Mouse (Mus musculus): ENCODE results near the gene Kcp.

The Kcp gene

GRCm38 (mm10) chr6:29497791-29498190 lies 10.0 kb downstream of the Kcp start:
- TF ChIP-seq GATA4 (IDR thresholded peaks at IDR 0.05; ENCODE audit: insufficient replicate concordance, low read length) = no peak

DNA sequence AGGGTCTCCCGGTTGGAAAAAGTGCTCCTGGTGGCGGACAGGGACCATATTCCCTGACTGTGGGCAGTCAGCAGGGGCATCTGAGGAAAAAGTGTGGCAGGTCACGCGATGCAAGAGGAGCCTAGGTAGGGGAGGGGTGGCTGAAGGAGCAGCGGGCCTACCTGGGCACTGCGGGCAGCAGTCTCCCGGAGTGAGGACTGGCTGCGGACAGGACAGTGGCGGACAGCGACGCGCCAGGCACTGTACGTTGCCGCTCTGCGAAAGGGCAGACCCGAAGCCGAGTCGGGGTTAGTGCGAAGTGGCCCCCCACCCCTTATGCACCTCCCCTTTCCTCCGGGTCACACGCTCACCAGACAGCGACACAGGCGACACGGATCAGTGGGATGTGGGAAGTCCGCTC lies 11.5 kb downstream of the Kcp start:
- no peak for TF ChIP-seq GATA4 (IDR thresholded peaks at IDR 0.05; ENCODE audit: insufficient replicate concordance, low read length)

- TF ChIP-seq GATA4 (IDR thresholded peaks at IDR 0.05; ENCODE audit: insufficient replicate concordance, low read length) = no peak
Observed at GRCm38 (mm10) chr6:29494101-29494500, 13.7 kb downstream of the Kcp start.

- no peak for TF ChIP-seq GATA4 (IDR thresholded peaks at IDR 0.05; ENCODE audit: insufficient replicate concordance, low read length)
Observed at GRCm38 (mm10) chr6:29485951-29486350, 21.8 kb downstream of the Kcp start.

DNA sequence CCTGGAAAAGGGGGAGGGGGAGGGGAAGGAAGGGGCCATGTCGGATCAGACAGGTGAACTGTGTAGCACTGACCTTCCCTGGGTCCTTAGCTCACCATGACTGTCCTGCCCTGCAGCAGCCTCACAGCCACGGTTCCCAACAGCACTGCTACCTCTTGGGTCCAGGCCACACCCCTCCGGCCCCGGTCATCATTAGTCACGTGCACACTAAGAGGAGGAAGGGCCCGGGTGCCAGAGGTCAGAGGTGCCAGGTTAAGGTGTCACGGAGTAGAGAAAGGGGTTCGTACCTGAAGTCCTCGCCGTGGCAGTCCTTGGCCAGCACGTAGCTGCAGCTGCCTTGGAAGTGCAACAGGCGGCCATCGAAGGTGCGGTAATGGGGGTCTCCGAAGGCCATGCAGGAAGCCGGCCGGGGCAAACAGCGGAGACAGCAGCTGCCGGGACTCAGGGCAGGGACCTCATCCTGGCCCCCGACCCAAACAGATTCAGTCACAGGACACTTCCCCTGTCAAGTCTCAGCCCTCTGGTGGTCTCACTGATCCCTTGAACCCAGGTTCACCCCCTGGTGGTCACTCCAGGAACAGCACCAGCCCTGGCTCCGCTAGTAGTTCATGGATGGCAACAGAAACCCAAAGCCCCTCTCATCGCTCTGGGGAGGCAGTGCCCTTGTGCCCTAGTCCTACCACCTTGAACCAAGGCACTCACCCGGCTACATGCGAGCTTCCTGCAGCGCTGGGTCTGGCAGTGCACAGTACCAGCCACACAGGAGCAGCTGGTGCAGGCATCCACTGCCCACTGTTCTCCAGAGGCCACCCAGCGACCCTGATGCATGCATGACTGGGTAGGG lies 22.8 kb downstream of the Kcp start:
- TF ChIP-seq GATA4 (IDR thresholded peaks at IDR 0.05; ENCODE audit: insufficient replicate concordance, low read length) = no peak

GRCm38 (mm10) chr6:29482691-29483090 lies 25.1 kb downstream of the Kcp start:
- no peak for TF ChIP-seq GATA4 (IDR thresholded peaks at IDR 0.05; ENCODE audit: insufficient replicate concordance, low read length)

DNA sequence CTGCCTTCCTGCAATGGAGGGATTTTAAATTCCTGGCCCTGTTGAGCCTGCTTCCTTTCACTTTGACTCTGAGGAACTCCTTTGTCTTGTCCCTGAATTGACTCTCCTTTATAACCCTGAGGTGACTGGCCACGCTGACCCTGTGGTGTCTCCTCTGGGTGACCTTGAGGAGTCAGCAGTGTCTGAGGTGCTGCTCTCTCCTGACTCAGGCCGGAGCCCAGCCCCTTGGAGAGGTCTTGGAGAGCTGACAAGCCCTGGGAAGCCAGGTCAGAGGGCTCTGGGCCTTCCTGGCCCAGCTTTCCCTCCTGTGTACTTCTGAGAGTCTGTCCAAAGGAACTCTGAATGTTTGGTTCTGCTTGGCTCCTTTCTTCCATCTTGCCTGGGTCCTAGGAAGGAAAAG lies 33.0 kb downstream of the Kcp start:
- TF ChIP-seq GATA4 (IDR thresholded peaks at IDR 0.05; ENCODE audit: insufficient replicate concordance, low read length) = no peak

- no peak for TF ChIP-seq GATA4 (IDR thresholded peaks at IDR 0.05; ENCODE audit: insufficient replicate concordance, low read length)
Observed at GRCm38 (mm10) chr6:29473941-29474691, 33.6 kb downstream of the Kcp start.

- TF ChIP-seq GATA4 (IDR thresholded peaks at IDR 0.05; ENCODE audit: insufficient replicate concordance, low read length) = no peak
Observed at GRCm38 (mm10) chr6:29471137-29471536, 36.6 kb downstream of the Kcp start, which contains the start of gene Atp6v1fnb. Gene Atp6v1fnb, plus strand, starts transcription at chr6:29471437.

DNA sequence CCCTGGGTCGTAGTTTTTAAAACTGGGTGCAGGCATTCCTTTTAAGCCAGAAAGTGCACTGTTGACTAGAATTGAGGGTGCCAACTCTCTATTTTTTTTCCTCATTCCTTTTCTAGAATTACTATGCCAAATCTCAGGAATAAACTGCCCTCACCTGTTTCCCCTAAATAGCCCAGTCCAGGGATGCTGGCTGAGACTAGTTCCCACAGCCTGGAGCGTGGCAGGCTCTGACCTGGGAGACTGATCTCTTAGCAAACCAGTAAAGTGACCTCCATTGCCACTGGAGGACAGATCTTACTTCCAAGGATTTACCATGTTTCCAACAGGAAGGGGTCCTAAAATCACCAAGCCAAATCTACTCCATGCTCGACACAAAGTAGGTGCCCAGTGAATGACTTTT lies 38.9 kb downstream of the Kcp start:
- no peak for TF ChIP-seq GATA4 (IDR thresholded peaks at IDR 0.05; ENCODE audit: insufficient replicate concordance, low read length)

DNA sequence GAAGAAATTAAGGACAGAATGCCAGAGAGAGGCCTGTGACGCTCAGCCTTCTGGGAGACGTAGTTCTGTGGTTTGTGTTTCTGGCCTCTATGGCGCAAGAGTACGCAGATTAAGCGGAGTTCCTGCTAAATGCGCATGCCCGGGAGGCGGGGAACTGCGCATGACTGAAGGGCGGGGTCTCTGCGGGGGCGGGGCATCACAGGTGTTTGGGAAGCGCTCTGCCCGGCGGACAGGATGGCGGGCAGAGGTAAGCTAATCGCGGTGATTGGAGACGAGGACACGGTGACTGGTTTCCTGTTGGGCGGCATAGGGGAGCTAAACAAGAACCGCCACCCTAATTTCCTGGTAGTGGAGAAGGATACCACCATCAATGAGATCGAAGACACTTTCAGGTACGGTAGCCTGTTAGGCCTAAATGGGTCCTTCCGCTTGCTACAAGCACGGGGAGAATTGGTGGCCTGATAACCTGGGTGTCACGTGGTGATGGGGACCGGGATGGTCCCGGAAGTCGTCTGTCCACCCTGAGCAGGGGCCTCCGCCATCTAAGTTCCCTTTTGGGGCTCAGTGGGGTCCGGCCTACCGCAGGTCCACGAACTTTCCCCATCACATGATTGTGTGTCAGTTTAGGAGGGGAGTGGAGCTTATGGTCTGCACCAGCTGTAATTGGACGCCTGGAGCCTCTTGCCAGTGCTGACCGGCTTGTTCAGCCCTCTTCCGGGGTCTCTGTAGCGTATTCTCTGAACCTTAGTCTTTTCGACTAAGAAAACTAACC lies 40.0 kb downstream of the Kcp start, which contains the start of gene Atp6v1f:
Gene Atp6v1f, plus strand, starts transcription at position 136 of the 772 bp plus-strand sequence.
- TF ChIP-seq GATA4 (IDR thresholded peaks at IDR 0.05; ENCODE audit: insufficient replicate concordance, low read length) = peak; percentile 30; the same call in 1 of the 2 replicates

DNA sequence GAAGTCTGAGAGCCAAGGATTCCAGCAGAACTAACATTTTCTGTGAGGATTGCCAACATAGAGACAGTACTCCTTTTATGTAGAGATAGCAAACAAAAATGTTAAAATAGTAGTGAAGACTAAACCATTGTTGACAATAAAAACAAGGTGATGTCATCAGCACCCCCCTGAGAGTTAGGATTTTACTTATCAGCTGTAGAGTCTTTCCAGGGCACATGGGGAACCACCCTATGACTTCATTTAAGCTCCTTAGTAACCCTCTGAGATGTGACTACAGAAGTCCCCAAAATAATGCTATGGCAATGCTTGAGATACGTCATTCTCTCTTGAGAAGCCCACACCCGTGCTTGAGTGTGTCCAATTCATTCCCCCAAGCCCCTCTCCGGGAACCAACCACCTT lies 44.4 kb downstream of the Kcp start:
- no peak for TF ChIP-seq GATA4 (IDR thresholded peaks at IDR 0.05; ENCODE audit: insufficient replicate concordance, low read length)

DNA sequence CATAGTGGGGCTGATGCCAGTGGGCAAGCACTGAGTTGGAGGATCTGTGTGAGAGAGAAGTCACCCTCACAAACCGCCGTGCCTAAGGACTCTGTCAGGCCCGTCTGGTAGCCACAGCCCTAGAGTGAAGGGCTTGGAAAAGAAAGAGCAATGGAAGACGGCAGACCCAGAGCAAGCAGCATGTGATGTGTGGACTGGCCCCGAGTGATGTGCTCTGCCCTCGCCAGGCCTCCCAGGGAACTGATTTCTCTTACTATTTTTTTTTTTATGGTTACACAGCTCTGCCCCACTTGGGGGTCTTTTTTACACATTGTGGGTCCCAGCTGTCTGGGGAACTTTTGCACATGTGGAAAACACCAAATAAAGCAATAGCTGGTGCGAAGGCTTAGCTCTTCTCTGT lies 46.2 kb downstream of the Kcp start:
- TF ChIP-seq GATA4 (IDR thresholded peaks at IDR 0.05; ENCODE audit: insufficient replicate concordance, low read length) = no peak

- TF ChIP-seq GATA4 (IDR thresholded peaks at IDR 0.05; ENCODE audit: insufficient replicate concordance, low read length) = no peak
Observed at GRCm38 (mm10) chr6:29450667-29451066, 57.1 kb downstream of the Kcp start.

- no peak for TF ChIP-seq GATA4 (IDR thresholded peaks at IDR 0.05; ENCODE audit: insufficient replicate concordance, low read length)
Observed at GRCm38 (mm10) chr6:29449858-29450257, 57.9 kb downstream of the Kcp start.

Data from liver, adult (tissue).